Mouse (Mus musculus) lung, adult 2 months (tissue): ENCODE measurements at regions not wholly inside any gene's neighbourhood (a gene's known extent, or its start where the extent isn't known, plus 50 kb on each side); places are given as distances from the start of the nearest gene placed in this dataset.

ENCODE experiments used
- DNase-seq: peaks from one replicate; pipeline ENCODE4 v3.0.0; 2022
- H3K4me1 ChIP-seq: fragments of 200-500 bp; 2 replicates; pipeline ENCODE4 v1.6.1; 2011; ENCODE audit warnings: low read length; ENCODE audit not compliant: control insufficient read depth, insufficient read depth
- H3K4me3 ChIP-seq: fragments of 200-500 bp; replicated peaks from 2 replicates; pipeline ENCODE3; 2011; ENCODE audit warnings: low read depth, mild to moderate bottlenecking, control low read depth, low read length; ENCODE audit errors: extremely low read depth
- CTCF ChIP-seq: fragments of 200-500 bp; IDR thresholded peaks from 2 replicates; pipeline ENCODE4 v1.5.1; 2011; ENCODE audit warnings: mild to moderate bottlenecking, low read length, control low read depth; ENCODE audit not compliant: insufficient read depth
- POLR2A ChIP-seq: fragments of 200-500 bp; IDR thresholded peaks from 2 replicates; pipeline ENCODE4 v1.6.1; 2011; ENCODE audit warnings: low read depth, mild to moderate bottlenecking, control low read depth, low read length, borderline replicate concordance; ENCODE audit errors: extremely low read depth
- WGBS: fragments of 180-500 bp; shearing (Covaris S2); methylation state at CpG from one replicate; pipeline ENCODE4 v1.1.7; 2018; 5-methylcytosine and 5-hydroxymethylcytosine counted together

DNA sequence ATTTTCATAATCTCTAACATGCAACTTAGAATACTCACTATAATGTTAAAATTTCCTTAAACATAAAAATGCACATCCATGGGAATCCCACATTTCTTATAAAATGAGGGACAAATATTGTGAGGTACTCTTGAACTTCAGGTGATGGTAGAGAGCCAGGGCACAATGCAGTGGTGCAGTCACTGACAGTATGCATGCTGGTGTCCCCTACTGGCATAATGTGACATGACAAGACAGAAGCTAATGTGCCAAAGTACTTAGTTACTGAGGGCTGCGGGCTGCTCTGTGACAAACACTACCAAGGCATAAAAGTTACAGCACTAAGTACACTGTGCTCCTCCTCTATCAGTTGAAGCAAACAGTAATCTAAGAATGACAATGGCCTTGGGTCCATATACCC, 131.3 kb downstream of the Areg start:
- DNase-seq, result no peak
- WGBS, result 67% methylated on average over 1 of the region's 1 CpGs
- Histone ChIP-seq H3K4me3 (no peak overlapping the region), H3K4me1 (no peaks in the 10 kb centered on the region)
- TF ChIP-seq POLR2A (no peak), CTCF (peak; percentile 41; the same call in 1 of the 2 replicates)

DNA sequence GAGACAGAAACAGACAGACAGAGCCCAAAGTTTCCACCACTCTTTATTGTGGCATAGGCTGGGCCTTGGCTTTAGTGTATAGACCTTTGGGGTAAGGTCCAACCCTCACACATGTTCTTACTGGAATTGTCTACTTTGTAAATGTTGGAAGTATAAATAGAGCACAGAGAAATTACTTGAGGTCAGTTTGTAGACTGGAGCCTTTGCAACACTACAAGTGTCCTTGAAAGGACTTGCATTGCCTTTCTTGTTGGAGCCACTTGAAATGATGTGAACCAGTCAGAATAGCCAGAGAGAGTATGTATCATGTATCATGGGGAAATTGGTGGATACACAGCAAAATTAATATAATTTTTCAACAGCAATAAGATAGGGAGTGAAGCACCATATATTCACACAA, 131.4 kb downstream of the Btc start:
- Histone ChIP-seq H3K4me1 (no peaks in the 10 kb centered on the region), H3K4me3 (no peak overlapping the region)
- TF ChIP-seq POLR2A (no peak), CTCF (no peak)
- DNase-seq, result no peak

GRCm38 (mm10) chr5:91274411-91274810, 128.4 kb downstream of the Btc start:
- no peak for DNase-seq
- Histone ChIP-seq H3K4me1 (no peaks in the 10 kb centered on the region), H3K4me3 (no peak overlapping the region)
- no peak for TF ChIP-seq POLR2A
- no peak for TF ChIP-seq CTCF
- WGBS, result 64% methylated on average over 3 of the region's 3 CpGs

DNA sequence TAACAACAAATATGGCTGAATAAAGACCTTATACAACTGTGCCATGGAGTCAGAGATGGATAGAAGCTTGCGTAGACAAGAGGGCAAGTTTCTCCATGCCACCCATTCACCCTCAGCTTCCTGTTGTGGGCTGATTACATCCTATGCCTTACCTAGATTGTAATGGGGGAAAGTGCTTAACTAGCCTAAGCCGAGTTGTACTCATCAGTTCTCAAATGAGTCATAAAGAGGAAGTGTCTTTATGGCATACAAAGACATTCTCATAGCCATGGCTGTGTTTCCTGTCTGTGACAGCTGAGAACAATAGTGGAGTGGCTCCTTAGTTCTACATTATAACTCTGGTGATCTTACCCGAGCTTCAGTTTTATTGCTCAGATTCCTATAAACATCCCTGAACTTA, 124.3 kb downstream of the Btc start:
- no peak for DNase-seq

DNA sequence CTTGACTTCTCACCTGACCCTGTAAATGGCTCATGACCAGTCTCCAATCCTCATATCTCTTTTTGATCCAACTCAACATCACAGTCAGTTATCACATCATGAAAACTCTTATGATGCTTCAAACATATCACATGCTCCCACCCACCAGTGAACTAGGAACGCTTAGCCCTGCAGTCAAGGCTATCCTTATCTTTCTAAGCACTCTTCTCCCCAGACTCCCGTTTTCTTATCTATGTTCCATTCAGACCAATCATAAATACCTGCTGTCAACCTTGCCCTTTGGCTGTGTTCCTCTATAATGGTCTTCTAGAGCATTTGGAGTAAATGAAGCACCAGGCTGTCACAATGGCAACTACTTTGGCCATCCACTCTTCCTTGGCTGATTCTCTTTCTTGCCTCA, 123.3 kb downstream of the Btc start:
- TF ChIP-seq POLR2A, result no peak
- Histone ChIP-seq H3K4me3 (no peak overlapping the region), H3K4me1 (no peaks in the 10 kb centered on the region)
- 50% methylated on average over 2 of the region's 2 CpGs for WGBS
- no peak for DNase-seq

More for the DNA sequence above, 124.3 kb downstream of the Btc start:
- H3K4me1 ChIP-seq, result no peaks in the 10 kb centered on the region
- no peak overlapping the region for H3K4me3 ChIP-seq
- TF ChIP-seq POLR2A (no peak), CTCF (no peak)
- 50% methylated on average over 3 of the region's 3 CpGs for WGBS

- 54% methylated on average over 7 of the region's 7 CpGs for WGBS
- TF ChIP-seq CTCF, result no peak
- TF ChIP-seq POLR2A, result no peak
- peak; percentile 70 for DNase-seq
- H3K4me1 ChIP-seq, result no peaks in the 10 kb centered on the region
- H3K4me3 ChIP-seq, result no peak overlapping the region
Measured at GRCm38 (mm10) chr5:91282969-91283368, 119.8 kb downstream of the Btc start.

- Histone ChIP-seq H3K4me3 (no peak overlapping the region), H3K4me1 (no peaks in the 10 kb centered on the region)
- no peak for TF ChIP-seq CTCF
- TF ChIP-seq POLR2A, result no peak
- no peak for DNase-seq
- WGBS, result 60% methylated on average over 4 of the region's 4 CpGs
Measured at GRCm38 (mm10) chr5:91293073-91293472, 109.7 kb downstream of the Btc start.

GRCm38 (mm10) chr5:91294957-91295356, 107.8 kb downstream of the Btc start:
- 92% methylated on average over 3 of the region's 3 CpGs for WGBS
- Histone ChIP-seq H3K4me1 (no peaks in the 10 kb centered on the region), H3K4me3 (no peak overlapping the region)
- no peak for TF ChIP-seq CTCF
- TF ChIP-seq POLR2A, result no peak
- no peak for DNase-seq

DNA sequence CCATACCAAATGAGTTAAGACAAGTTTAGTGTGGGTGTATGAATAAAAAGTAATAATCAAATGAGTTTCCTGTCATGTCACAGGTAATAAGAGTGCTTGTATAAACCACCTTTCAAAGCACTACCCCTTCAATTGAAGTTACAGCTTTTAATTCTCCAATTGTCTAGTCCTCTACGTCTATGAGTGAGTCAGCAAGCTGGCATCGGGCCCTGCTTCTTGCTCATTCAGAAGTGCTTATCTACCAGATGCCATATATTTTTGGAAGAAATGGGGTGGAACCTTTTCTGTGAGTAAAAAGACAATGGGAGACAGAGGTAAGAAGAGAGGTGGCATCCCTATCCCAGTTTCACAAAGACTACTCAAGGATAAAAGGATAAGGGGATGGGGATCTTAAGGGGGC, 105.7 kb downstream of the Btc start:
- Histone ChIP-seq H3K4me3 (no peak overlapping the region), H3K4me1 (no peaks in the 10 kb centered on the region)
- no peak for DNase-seq
- 61% methylated on average over 2 of the region's 2 CpGs for WGBS
- TF ChIP-seq POLR2A, result no peak

DNA sequence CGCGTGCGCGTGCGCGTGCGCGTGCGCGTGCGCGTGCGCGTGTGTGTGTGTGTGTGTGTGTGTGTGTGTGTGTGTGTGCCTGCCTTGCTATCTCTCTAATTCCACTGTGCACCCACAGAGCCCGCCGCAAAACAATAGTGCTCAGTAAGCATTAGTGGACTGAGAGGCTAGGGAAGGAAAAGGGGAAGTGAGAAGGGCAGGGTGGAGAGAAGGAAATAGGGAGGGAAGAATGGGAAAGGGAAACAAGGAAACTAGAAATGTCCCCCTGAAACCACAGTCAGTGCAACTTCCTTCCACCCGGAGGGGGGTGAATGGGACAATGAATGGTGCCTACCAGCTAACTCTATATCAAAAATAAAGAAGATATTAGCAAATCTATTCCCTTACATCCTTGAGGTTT, 100.7 kb downstream of the Btc start:
- DNase-seq, result no peak
- 90% methylated on average over 17 of the region's 17 CpGs for WGBS

GRCm38 (mm10) chr5:91302943-91303342, 99.9 kb downstream of the Btc start:
- Histone ChIP-seq H3K4me3 (no peak overlapping the region), H3K4me1 (no peaks in the 10 kb centered on the region)
- no peak for DNase-seq
- TF ChIP-seq CTCF, result no peak
- no peak for TF ChIP-seq POLR2A
- WGBS, result 63% methylated on average over 9 of the region's 9 CpGs

More for the DNA sequence above, 100.7 kb downstream of the Btc start:
- Histone ChIP-seq H3K4me3 (no peak overlapping the region), H3K4me1 (no peaks in the 10 kb centered on the region)
- TF ChIP-seq CTCF, result no peak
- no peak for TF ChIP-seq POLR2A
